Mouse (Mus musculus): ENCODE measurements around the gene Gm21783. TPM values are rescaled to one million over a fixed set of nuclear protein-coding genes. Genes with fewer than 3 reads are reported as not detected.
"Not testable (repeated sequence)": the region's sequence is repeated elsewhere in the genome, so short reads cannot be mapped to it uniquely, and the experiment has no call there.

The Gm21783 gene
- not detected in 2 replicates for polyA plus RNA-seq (2015; fragmentation: Nextera tagmentation; extraction: Ambion mirVana)

DNA sequence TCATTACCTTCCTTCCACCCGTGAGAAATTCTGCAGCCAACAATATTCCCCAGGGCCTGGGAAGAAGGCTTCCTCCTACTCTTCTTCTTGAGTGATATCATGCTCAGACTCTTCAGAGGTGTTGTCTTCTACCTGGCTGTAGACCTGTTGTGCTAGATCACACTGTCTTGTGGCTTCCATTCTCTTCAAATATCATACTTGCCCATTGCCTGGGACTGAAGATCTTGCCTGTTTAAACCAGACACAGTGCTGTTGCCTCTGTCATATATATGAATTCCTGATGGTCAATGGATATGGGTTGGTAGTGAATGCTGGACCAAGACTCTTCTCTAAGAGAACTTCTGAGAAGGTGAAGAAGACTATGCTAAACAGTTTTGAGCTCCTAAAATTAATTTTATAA, at the start of gene Gm21783:
Gene Gm21783 (minus strand): TSS at position 101 of the 400 bp plus-strand sequence.
- not testable (repeated sequence) for H3K27me3 ChIP-seq (replicated peaks; ENCODE audit: control insufficient read depth, insufficient read depth, low read length); H3K9ac ChIP-seq (ENCODE audit: low read depth, low read length); H3K4me2 ChIP-seq (ENCODE audit: low read length); H3K9me3 ChIP-seq (ENCODE audit: control insufficient read depth, low read length); ATAC-seq; H3K27ac ChIP-seq (ENCODE audit: low read depth, low read length); H3K4me1 ChIP-seq (ENCODE audit: control insufficient read depth, insufficient read depth, low read depth, low read length); H3K36me3 ChIP-seq (ENCODE audit: control insufficient read depth, insufficient read depth, low read length); H3K4me3 ChIP-seq (ENCODE audit: low read length)
- WGBS: no CpG with 5 or more reads among the region's 1 CpGs

All from hindbrain, embryonic 16.5 days (tissue).